Mouse (Mus musculus) megakaryocyte progenitor cell, adult 5-6 weeks (primary cell): Measurements from ENCODE around the gene Prkx. TPM values are rescaled to one million over a fixed set of nuclear protein-coding genes. Genes with fewer than 3 reads are reported as not detected.

ENCODE experiments used
- total RNA-seq, 2 experiments: library from RNA; stranded (forward) in 1 of 2; stranded (reverse) in 1 of 2; fragments of 157-497, 149-512 nt in 1 of 2; fragments of 200-1000 nt in 1 of 2; gene quantifications; 2 replicates each; pipeline versions ENCODE4 v1.2.3 to v1.2.4; 2015 to 2017

Prkx gene
- total RNA-seq, 2 experiments from 2014 or later = 5.7 to 14.9 TPM

Other genes with a start within 250 kb of the Prkx start
- gene Pbsn, start 57.3 kb upstream of the Prkx start, total RNA-seq (2015) = not detected in 2 replicates
- gene Pbsn, start 57.3 kb upstream of the Prkx start, total RNA-seq (2017) = not detected in 2 replicates
- not detected in 2 replicates for gene Gm14744, start 68.5 kb upstream of the Prkx start, total RNA-seq (2015)
- gene Gm14744, start 68.5 kb upstream of the Prkx start, total RNA-seq (2017) = not detected in 2 replicates
- gene 5430402E10Rik, start 128.8 kb upstream of the Prkx start, total RNA-seq (2015) = not detected in 2 replicates
- not detected in 2 replicates for gene 5430402E10Rik, start 128.8 kb upstream of the Prkx start, total RNA-seq (2017)